Mouse (Mus musculus) thymus, postnatal 10 days (tissue): ENCODE measurements around the gene Nr1i3.

Experiments
- DNase-seq, 2 experiments: peaks; one replicate each; pipeline ENCODE4 v3.0.0; 2021; ENCODE audit warnings: low spot score in 2 of 2

Gene Nr1i3

DNA sequence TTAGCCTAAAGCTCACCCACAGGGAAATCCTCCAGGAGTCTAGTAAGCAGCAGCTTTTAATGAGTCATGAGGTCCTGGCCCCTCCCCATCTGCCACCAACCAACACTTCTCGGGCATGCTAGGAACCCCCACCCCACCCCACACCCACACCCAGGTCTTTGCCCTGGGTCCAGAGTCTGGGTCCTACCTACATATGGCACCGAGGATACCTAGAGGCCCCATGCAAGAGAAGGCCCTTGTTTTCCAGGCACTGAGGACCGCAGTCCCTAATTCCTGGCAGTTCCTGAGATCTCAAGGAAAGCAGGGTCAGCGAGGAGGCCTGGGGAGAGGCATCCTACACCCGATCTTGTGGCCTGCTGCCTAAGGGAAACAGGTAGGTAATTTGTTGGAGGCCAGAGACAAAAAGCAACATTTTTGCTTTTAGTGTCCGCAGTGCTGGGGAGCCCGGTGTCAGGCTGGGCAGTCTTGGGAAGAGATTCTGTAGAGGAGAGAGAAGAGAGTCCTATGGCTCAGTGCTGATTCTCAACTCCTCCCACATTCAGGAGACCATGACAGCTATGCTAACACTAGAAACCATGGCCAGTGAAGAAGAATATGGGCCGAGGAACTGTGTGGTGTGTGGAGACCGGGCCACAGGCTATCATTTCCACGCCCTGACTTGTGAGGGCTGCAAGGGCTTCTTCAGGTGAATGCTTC, at the start of gene Nr1i3:
Nr1i3 (plus strand) TSS at position 170 of the 696 bp plus-strand sequence.
- DNase-seq = no peak

DNA sequence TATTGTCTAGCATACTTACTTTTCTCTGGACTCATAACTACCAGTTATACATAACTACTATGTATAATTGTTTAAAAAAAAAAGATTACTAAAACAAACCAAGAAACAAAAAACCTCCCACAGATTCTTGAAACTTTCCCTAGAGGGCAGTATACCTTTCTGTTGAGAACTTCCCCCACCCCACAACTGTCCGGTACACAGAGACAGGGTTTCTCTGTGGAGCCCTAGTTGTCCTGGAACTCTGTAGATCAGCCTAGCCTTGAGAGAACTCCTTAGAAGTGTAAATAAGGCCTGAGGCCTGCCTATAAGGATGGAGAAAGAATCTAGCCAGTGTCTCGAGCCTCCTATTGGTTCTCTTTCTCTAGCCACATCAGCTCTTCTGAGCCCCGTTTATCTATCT, 49.5 kb upstream of the Nr1i3 start:
- no peak for DNase-seq

DNA sequence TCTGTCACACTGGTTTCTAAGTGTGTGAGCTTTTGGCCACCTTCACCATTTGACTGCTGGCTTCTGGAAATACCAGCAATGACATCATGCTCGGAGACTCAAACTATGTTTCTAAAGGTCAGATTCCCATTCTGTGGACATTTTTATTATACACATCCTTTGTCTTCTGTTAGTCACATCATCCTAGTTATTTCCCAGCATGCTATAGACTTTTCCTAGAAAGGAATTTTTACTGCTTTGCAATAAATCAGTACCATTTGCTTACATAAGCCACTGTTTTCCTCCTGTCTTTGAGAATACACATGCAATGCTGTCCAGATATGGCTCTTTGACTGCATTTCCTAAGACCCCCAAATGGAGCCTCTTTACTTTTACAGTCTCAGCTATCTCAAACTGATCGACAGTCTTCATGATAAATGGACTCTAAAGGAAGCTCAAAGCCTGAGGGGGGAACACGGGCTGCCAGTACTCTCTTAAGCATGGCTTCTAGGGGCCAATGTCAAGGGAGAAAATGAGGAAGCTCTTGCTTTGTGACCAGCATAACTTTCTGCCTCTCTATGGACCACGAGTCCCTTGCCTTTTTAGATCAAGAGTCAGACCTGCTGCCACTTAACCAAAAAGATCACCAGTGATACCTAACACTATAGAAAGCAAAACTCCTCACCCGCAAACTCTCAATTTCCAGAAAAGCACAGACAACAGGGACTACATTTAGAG, 48.0 kb upstream of the Nr1i3 start:
- no peak for DNase-seq

DNA sequence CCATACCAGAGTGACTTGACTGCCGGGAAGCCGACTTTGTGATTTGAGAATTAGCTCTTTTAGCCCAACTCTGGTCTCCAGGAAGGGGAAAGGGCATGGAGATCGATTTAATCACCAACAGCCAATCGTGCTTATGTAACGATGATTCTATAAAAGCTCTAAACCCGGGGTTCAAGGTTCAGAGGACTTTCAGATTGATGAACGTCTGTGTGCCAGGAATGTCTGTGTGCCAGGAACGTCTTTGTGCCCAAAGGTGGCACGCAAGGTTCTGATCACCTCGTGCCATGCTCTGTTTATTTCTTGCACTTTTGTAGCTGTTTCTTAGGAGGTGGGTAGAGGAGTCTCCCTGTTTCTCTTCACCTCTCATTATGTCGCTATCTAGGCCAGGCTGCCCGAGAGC, 44.9 kb upstream of the Nr1i3 start:
- DNase-seq = no peak

DNA sequence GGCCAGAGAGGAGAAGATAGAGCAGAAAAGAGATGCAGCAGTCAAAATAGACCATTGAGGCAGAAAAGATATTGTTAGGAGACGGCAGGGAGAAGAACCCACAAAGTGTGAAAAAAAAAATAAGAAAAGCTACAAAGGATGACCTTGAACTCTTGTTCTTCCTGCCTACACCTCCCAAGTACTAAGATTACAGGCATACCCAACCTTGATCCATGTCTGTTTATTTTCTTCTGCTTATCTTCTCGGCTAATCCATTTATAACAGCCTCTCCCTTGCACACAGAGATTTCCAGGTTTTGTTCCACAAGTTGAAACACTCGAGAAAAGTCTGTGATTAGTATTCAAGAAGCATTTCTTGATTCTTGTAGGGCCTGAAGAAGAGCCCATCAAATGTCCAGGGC, 43.9 kb upstream of the Nr1i3 start:
- no peak for DNase-seq

DNA sequence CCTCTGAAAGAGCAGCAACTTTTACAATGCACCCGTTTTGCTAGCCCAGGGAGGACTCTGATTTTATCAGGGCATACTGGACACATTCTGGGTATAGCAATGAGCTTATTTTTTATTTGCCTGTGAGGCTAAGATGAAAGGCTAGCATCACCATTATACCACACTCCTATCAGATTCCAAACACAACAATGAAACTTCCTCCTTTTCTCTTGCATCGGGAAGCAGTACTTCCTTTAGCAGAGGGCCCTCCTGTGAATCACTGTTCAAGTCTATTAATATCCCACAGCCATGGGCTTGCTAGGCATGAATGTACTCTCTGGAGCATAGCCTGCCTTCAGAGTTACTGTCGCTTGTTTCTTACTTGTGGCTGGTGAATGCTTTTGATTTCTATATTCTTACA, 42.6 kb upstream of the Nr1i3 start:
- DNase-seq = no peak

DNA sequence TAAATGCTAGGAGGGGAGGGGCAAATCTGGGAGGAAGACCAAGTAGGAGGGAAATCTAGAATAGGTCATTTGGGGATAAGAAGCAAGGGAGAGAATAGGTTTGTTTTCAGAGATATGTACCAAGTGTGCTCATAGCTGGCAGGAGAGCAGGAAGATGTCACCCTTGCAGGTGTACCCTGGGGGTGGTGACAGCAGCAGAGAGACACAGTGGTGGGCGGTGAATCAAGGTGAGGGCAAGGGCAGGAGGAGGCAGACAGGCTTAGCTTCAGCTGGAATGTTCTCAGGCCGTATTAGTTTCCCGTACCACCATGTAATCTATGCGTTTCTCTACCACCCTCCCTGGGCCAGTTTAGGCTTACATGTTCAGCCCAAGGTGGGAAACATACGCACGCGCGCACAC, 41.0 kb upstream of the Nr1i3 start:
- DNase-seq = no peak

DNA sequence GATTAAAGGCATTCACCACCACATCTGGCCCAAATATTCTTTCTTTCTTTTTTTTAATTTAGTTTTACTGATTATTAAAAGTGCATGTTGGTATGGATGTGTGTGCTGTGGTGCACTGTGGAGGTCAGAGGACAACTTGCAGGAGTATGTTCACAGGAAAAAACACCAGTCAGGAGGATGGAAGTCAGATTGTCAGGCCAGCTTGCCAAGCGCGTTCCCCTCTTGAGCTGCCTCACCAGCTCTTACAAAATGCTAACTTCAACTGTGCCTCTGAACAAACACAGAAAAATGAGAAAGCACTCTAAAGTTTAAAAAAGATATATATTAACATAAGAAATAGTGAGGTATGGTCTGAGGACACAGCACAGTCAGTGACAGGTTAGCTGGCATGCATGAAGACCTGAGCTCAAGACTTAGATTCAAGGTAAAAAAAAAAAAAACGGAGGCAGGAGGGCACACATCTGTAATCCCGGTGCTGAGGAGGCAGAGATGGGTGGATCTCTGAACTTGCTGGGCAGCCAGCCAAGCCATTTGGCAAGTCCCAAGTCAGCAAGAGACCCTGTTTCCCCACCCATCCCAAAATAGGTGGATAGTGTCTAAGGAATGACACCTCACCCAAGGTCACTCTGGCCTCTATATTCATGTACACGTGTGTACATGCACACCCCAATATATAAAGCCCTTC, 34.1 kb upstream of the Nr1i3 start:
- no peak for DNase-seq

DNA sequence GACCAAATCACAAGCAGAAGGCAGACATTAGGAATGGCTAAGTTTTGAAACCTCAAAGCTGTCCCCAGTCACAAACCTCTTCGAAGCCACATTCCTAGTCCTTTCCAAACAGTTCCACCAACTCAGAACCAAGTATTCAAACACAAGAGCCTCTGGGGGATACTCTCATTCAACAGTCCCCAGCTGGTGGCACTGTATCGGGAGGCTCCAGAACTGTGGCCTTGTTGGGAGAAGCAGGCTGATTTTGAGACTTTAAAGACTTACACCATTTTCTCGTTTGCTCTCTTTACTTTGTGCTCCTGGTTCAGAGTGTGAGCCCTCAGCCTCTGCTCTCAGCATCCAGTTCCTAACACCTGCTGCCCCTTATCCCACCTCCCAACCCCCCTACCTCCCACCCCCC, 30.7 kb upstream of the Nr1i3 start:
- DNase-seq = no peak

DNA sequence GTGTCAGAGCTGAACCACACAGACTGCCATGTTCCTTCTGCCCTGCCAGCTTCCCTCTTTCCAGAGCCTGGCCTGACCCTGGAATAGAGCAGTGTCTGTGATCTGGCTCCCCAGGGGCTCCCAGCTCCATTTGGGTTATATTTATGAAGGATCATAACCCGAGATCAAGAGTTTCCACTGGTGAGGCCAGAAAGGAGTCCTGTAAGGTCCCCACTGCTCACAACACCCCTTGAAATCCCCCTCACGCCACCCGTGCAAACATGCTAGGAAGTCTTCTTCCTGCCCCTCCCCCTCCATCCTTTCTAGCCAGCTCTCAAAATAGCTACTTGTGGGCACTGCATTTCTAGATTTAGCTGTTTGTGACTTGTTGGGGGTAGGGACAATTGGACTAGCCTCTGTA, 30.1 kb upstream of the Nr1i3 start:
- DNase-seq = no peak

DNA sequence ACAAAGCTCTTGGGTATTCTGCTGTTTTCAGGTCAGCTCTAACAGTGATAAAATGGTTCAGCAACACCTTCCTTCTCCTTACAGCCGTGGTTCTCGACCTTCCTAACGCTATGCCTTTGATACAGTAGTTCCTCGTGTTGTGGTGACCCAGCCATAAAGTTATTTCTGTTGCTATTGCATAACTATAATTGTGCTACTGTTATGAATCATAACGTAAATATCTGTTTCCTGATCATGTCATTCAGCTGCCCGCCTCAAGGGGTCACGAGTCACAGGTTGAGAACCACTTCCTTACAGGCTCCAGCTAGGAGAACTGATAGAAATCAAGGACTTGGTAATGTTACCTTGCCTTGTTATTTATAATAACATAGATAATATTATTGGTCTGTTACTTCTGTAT, 29.5 kb upstream of the Nr1i3 start:
- peak in 1 of 2 experiments; percentile 15 for DNase-seq

DNA sequence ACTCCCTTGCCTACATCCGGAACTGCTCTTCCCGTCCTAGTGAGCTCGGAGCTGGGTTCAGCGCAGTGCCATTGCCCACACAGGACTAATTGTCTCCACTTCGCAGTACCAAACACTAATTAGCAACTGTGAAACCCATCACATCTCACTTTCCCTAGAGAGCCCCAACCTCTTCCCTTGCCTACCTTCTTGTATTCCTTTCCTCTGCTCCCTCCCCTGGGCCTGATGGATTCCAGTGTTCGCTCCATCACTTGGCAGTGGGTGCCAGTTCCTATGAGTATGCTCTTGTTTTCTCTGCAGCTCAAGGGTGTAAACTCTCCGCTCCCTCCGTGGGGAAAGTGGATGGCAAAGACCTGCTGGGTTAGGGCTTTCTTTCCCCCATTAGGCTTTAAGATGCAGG, 28.1 kb upstream of the Nr1i3 start:
- no peak for DNase-seq

DNA sequence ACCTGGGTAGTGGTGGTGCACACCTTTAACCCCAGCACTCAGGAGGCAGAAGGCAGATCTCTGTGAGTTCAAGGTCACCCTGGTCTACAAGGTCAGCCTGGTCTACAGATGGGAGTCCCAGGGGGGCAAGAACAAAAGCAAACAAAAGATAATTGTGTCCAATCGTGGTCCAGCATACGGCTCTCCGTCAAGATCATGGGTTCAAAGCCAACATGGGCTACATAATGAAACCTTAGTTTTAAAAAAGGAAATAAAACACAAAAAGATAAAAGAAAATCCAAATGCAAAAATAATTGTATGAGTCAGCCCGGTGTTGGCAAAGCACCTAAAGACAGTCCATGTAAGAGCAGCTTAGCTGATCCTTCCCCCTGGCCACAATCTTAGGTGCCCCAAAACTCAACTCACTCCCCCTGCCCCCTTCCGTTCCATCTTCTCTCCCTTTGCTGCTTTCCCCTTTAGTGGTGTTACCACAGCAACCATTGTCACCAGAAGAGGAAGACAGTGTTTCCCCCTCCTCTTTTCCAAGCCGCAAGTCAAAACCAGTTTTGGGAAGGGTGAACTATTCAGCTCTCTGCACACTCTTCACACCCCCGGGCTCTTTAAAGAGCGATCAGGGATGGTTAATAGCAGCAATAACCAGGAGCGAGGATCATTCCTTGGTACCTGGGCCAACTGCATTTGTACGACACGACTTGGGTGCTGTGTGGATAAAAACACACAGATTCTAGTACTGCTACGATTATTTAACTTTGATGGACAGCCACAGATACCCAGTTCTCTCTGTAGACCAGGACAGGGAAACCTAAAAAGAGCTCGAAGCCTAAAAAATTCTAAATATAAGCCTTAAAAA, 25.7 kb upstream of the Nr1i3 start:
- no peak for DNase-seq

DNA sequence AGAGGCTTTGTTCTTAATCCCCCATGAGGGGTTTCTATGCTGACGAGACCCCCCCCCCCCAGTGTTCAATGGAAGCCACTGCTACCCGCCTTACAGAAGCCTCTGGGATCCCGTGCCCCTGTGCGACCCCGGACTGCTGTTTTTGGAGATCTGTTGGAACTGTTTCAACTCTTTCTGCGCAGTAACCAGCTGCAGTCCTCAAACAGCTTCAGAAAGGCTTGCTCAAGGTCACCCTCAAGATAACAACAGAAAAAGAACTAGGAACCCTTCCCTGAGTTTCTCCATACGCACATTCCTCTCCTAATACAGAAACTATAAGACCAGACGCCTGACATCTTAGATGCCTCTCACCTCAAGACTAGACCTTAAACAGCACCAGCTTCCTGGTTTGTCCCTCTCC, 24.7 kb upstream of the Nr1i3 start:
- no peak for DNase-seq

DNA sequence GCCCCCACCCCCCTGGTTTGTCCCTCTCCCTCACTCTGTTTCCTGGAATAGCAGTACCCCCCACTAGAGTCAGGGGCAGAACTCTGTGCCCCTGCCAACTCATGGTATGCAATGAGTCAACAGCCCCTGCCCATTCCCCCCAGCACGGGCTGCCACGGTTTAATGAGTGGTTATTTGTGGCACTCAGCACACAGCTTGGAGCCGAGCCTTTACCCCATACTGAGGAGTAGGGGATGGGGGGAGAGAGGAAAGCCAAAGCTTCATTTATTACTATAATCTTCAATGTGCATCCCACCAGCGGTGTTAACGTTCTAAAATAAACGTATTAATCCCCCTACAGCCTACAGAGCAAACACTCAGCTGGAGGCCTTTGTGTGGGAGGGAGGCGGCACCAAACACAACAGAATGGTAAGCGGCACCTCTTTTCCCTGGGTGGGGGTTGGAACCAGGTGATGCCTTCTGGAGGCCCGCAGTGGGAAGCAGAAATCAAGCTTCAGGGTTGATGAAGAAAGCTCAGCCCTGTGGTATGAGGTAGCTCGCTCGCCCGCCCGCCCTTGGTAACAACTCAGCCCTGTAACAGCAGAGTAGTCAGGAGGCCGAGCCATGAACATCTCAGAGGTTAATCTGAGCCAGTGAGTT, 24.2 kb upstream of the Nr1i3 start:
- DNase-seq = no peak

DNA sequence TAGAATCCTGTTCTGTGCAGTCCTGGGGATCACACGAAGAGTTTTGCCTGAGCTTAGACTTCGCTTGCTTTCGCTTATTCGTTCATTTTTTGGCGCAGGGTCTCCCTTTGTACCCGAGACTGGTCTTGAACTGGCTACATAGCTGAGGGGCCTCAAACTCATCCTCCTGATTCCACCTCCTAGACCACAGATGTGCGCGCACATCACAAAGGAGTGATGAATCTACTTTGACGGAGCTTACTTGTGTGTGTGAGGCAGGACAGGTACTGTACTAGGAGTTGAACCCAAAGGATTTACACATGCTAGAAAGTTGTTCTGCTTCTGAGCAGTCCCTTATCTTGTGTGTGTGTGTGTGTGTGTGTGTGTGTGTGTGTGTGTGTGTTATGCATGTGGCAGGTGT, 22.9 kb upstream of the Nr1i3 start:
- no peak for DNase-seq

DNA sequence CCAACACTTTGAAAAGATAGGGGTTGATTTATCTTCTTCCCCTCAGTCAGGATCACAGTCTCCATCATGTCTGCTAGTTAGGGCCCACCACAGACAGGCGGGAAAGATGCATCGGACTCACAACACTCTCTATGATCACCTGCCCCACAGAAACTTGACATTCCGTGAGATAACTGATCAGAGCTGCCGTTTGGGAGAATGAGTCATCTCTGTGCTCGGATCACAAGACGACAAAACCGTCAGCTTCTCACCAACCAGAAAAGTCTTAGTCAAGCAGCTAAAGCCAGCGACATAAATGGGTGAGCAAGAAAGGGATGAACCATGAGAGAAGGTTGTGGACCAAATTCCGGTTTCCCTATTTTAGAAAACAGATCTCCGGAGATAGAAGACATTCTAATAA, 21.5 kb upstream of the Nr1i3 start:
- no peak for DNase-seq

DNA sequence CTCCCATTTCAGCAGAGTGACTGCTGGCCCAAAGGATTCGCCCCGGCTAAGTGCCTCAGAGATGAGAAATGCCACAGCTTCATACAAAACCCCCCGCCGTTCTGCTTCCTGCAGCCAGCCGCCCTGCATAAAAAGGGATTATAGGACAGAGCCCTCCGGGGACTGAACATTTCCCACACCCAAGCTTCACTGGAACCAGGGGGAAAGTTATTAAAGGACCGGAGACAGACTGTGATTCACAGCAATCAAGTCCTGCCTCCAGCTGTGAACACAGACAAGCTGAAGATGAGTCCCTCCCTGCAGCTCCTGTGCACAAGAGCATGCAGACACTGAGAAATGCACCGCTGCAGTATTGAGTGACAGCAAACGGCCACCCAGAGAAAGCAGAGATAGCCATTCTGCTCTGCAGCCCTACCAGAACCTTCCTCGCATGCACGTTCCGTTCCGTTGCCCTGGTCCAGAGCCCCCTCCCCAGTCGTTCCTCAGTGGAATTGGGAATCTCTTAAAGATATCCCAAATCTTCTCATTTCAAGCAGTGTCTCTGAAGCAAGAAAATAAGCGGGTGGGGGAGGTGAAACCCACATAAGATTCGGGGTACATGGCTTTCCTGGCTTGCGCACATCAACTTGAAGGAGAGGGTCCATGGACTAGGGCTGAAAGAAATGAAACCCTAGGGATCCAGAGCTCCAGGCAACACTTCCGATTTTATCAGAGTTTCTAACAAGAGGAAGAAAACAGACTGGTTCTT, 20.5 kb upstream of the Nr1i3 start:
- no peak for DNase-seq

DNA sequence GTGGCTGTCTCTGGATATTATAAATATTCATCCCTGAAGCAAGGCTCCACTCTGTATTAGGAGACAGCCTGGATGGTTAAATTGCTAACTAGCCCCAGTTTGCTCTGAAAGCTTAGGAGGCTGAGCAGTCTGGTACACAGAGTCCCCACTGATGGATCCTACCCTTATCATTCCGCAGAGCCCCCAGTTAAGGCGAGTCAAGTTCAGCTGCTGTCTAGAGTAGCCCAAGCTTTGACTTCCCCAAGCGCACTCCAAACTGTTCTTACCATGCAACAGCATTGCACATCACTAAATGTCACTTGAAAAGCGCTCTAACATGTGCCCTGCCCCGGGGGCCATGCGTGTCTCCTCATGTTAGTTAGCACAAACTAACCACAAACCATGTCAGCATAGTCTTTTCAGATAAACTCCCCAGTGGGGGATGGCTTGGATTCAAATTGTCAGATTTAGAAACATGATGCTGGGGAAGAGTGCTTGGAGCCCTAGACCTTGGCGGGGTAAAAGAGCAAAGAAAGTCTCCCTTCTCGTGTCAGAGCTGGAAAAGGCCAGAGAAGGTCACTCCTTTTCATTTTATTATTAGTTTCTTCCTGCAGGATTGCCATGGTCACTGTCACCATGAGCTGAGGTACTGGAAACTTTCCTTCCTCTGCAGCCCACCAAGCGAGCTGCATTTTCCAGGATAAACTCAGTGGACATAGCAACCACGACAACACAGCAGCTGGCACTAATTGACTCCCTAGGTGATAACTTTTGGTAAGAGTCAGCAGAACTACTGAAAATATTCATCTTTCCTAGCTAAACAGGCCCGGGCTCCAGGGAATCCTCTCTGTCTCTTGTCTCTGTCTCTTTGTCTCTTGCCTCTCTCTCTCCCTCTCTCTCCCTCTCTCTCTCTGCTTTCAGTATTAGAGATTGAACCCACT, 19.6 kb upstream of the Nr1i3 start:
- DNase-seq = no peak
